Mouse (Mus musculus): Measurements from ENCODE around the gene Mmp8. TPM values are rescaled to one million over a fixed set of nuclear protein-coding genes. Genes with fewer than 3 reads are reported as not detected.

Mmp8 gene
- not detected for total RNA-seq (2022)

DNA sequence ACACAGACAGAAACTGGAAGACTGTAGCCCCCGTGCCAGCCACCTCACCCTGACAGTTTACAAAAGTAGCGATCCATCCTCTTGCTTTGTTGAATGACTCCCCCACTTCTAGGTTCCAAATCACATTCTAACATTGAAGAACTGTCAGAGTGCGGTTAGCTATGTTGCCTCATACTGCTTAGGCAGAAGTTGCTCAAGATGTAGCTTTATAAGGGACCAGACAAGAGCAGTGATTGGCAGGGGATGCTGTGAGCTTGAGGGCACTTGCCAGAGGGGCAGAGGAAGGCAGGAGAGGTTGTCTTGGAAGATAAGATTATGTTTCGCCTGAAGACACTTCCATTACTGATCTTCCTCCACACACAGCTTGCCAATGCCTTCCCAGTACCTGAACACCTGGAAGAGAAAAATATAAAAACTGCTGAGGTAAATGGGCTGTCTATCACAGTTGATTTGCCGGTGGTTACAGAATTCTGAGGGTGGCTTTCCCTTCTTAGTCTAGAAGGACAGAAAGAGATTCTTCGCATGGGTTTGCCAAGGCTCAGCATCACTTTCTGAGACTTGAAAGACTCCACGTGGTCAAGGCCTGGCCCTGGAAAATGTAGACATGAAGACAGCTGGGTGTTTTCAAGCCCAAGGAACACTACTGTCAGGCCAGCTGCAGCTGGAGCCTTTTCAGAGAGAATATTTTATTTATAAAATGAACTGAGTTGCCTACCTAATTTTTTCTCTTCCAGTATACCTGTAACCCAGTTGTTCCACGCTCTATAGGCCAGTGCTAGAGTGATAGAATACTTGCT lies at the start of gene Mmp8:
TSS of gene Mmp8 (plus strand) at position 236 of the 797 bp plus-strand sequence.
- DNase-seq (ENCODE audit: low spot score in 2 of 2), result no peak

DNA sequence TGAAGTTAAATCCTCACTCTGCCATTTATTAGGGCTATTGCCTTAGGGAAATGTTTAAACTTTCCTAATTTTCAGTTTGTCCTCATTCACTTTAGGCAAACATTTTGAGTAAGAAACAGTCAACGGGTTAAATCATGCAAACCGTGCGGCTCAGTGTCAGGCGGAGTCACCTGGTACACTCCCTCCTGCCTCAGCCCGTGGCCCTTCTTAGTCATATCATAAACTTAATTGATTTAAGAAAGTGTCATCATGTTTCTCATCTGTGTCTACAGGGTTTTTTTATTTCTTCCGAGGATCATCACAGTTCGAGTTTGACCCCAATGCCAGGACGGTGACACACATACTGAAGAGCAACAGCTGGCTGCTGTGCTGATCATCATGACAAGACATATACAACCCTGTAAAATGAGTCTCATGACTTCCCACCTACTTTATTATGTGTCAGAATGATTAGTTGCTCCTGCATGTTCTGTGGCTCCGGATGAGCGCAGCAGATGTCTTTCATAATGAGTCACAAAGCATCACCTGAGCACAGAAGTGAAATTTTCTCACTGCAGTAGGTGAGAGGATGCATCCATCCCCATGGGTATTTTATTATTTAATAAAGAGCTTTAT lies 48.5 kb upstream of the Mmp8 start:
- no peak for DNase-seq (ENCODE audit: low spot score in 2 of 2)

DNA sequence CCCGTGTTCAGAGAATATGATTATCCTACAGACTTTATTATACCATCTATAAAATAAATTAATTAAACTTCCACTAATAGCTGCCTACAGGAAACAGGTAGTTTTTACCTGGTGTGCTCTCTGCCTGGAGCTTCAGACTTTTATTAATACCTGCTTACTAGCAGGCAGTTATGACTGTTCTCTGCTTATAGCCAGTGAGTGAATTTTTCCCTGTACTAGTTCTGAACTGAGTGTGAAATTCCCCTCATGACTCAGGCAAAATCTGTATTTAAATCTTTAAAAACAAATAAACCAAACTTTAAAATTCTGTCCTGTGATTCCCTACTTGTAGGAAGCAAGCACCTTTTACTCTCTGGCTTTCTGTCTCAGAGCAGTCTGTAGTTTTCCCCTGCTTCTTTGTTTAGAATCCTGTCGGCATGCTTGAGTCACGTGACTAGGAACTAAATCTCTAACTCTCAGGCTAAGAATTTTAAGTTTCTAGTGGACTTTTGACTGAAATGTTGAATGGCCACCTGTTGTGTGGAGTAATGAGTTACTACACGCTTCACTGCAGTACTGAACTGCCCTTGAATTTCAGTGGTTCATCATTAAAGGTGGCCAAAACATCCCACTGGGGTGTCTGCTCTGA lies 40.2 kb upstream of the Mmp8 start:
- no peak for DNase-seq (ENCODE audit: low spot score in 2 of 2)

DNA sequence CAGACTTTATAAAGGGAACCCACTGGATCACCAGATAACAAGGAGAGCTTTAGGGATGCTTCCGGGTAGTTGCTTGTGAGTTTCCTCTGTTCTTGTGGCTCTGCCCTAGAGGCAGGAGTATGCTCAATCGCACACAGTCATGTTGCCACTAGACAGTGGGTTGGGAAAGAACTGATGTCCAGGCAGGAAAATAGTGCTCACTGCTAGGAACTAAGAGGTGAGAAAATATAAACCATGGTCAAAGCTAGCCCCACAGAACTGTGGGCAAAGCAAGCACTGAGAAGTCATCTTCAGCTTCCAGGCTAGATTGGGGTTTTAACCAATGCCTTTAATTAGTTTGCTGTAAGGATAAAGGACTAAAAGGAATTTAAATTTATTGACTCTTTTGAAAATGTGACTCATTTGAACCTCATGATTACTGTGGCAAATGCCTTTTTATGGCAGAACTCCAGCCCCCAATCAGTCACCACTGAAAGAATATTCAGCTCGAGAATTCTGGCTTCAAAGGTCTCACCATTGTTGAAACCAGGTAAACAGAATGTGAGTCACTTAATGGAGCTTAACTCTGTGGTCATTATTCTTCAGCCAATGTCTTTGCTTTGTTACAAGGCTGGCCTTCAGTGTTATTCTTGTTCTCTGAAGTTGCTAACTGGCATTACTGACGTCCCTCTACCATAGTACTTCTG lies 31.9 kb upstream of the Mmp8 start:
- no peak for DNase-seq (ENCODE audit: low spot score in 2 of 2)

DNA sequence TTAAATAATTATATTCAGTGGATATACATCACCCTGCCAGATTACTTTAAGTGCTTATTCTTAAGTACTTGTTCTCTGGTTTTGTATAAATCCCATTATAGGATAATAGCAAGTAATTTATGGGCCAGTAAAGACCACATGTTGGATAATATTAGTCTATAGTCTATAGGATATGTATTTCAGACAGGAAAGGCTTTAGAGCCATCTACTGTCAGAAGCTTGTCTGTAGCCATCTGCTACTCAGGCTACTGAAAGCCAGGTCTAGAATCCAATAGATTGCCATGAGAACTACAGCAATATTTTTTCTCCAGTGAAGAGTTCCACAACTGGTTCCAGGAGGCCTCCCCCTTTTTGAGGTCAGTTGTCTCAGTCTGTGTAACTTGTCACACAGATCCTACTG lies 15.5 kb upstream of the Mmp8 start:
- DNase-seq (ENCODE audit: low spot score in 2 of 2), result no peak

DNA sequence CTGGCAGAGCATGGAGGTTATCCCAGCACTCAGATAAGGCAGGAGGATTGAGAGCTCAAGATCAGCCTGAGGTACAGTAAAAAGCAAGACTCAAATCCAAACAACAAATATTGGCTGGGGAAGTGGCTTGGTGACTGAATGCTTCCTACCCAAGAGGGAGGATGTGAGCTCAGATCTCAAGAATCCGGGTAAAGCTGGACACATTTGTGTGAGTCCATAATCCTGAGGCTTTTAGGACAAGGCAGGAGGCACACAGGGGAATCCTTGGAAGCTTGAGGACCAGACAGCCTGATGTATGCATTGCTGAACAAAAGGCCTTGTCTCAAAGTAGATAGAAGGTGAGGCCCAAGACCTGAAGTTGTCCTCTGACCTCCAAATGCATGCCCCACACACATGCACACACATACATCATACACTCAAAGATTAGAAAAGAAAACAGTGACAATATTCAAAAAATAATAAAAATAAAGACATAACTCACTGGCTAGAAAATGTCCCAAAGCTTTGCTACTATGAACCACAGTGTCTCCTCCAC lies 13.3 kb upstream of the Mmp8 start:
- no peak for DNase-seq (ENCODE audit: low spot score in 2 of 2)

DNA sequence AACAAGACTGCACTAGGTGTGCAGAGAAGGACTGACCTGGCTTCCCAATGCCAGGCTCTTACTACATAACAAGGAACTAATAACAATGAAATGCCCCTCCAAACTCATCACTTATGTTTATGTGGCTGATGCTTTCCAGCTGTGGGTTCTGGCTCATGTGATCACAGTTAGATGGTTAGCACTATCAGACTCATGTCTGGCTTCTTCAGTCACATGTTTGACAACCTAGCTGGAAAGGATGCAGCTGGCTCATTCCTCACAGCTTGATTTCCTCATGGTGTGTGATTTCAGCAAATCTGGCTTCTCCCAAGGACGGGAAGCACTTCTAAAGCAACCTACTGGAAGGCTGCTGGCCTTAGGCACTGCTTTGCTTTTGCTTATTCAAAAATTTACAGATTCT lies 12.8 kb upstream of the Mmp8 start:
- DNase-seq (ENCODE audit: low spot score in 2 of 2), result no peak

DNA sequence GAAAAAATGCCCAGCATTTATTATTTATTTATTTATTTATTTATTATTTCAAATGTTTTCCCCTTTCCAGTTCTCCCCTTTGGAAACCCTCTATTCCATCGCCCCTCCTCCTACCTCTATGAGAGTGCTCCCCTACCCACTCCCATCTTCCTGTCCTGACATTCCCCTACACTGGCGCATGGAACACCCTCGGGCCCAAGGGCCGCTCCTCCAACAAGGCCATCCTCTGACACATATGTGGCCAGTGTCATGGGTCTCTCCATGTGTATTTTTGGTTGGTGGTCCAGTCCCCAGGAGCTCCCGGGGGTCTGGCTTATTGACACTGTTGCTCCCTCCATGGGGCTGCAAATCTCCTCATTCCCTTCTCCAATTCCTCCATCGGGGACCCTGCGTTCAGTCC lies 12.3 kb upstream of the Mmp8 start:
- DNase-seq (ENCODE audit: low spot score in 2 of 2), result no peak

DNA sequence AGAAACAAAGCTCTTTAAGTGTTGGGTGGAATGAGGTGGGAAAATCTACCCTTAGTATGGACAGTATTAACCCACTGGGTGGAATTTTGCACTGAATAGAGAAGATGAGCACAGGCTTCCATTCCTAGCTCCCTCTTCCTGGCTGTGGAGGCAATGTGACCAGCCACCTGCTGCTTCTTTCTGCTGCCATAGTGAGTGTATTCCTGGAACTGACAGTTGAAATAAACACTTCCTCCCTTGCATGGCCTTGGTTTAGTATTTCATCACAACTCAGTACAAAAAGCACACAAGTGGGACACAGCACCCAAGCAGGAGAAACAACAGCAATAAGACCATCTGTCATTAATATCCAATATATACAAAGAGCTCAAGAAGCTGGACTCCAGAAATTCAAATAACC lies 6.3 kb upstream of the Mmp8 start:
- DNase-seq (ENCODE audit: low spot score in 2 of 2), result no peak

DNA sequence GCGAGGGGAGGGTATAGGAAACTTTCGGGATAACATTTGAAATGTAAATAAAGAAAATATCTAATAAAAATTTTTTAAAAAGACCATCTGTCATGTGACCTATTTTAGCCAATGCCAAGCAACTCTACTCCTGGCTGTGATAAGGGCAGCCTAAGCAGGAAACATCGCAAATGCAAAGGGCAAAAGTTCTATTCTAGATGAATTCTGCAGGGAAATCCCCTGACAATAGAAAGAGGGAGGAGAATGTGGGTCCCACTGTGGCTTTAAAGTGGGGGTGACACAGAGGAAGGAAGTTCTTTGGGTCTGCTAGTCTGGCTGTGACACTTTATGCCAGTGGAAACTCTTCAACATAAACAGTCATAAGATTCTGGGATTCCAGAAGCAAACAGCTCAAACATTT lies 4.7 kb upstream of the Mmp8 start:
- no peak for DNase-seq (ENCODE audit: low spot score in 2 of 2)

DNA sequence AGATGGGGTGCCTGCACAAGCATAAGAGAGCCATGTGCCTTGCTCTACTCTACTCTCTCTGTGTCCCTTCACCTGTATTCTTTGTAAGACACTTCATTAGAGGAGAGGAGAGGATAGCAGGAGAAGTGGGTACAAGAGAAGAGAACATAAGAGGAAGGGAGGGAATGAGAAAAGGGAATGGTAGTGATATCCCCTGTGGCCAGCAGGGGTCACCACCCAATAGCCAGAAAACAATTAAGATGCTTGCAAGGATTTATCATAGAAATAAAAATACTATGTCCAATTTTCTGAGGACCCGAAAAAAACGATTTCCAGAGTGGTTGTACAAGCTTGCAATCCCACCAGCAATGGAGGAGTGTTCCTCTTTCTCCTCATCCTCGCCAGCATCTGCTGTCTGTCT lies 3.9 kb upstream of the Mmp8 start:
- no peak for DNase-seq (ENCODE audit: low spot score in 2 of 2)

DNA sequence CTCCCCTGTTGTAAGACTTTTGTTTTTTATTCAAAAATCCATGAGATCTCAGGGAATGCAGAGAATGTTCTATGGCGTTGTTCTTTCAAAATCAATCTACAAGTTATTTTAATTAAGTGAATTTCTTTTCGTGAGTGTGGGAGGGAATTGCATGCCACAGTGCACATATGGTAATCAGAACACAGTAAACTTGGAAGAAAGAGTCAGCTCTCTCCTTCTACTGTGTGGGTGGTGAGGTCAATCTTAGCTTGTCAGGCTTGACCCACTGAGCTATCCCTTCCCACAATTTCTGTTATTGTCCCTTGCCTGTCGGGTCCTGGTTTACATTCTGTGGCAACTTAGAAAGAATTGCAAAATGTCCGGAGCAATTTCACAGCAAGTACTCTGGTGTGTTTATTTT lies 1.8 kb downstream of the Mmp8 start:
- no peak for DNase-seq (ENCODE audit: low spot score in 2 of 2)

DNA sequence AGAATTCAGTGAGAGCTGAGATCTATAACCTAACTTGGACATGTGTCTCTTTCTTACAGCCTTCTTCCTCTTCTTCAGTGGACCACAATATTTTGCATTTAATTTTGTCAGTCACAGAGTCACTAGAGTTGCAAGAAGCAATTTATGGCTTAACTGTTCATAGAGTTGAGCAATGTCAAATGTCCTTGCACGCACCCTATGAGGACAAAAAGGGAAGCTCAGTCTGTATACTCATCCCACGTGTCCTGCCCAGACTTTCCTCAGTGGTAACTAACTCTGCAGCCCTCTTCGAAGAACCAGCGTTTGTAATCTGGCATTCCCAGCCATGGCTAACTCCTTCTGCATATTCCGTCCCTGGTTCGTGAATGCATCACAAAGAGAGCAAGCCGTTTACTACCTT lies 9.1 kb downstream of the Mmp8 start:
- no peak for DNase-seq (ENCODE audit: low spot score in 2 of 2)

DNA sequence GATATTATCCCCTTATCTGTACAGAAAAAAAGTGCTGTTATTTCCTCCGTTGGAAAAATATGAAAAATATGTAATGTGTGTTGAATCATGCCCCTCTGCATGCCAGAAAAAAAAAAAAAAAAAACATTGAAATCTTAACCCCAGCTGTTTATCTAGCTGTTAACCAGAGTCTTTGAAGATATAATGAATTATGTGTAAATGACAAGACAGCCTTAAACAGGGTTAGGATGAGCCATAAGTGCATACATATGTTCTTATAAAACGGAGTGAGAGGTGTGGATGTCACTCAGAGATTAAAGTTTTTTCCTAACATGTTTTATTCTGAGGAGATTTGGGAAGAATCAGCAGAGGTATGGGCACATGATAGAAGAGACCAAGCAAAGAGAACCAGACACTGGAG lies 9.7 kb downstream of the Mmp8 start:
- DNase-seq (ENCODE audit: low spot score in 2 of 2), result no peak

DNA sequence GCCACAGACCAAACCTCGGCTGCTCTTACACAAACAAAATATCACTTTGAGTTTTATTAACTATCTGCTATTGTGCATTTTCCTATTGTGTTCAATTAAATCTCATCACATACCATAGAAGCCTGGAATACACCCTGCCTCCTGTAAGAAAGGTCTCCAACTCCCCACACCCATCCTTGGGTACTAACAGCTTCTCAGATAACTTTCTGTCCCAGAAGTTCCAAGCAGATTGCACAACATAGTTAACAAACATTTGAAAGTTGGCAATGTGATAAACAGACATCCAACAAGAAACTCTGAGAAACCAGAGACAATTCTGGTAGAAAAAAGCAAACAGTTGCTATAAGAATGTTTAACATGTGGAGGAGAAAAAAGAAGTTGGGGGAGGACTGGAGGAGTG lies 12.2 kb downstream of the Mmp8 start:
- DNase-seq (ENCODE audit: low spot score in 2 of 2), result no peak

DNA sequence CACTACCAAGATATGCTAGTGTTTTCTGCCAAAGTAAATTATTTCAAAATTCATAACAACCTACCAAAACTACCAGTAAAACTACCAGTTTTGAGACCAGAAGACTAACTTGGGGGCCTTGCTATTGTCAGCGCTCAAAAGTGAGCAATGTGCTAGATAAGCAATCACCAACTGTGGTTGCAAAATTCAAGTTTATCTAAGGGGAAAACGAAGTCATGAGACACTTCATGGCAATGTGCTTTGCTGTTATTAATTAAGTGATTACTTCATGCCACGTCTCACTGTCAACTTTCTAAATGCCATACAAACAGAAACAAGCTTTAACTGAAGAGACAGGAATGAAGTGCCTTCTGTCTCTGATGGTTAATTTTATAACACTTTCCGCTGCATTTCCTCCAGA lies 12.9 kb downstream of the Mmp8 start, which contains the start of gene Mmp27:
TSS of gene Mmp27 (plus strand) at position 235 of the 400 bp plus-strand sequence.
- DNase-seq (ENCODE audit: low spot score in 2 of 2), result no peak

DNA sequence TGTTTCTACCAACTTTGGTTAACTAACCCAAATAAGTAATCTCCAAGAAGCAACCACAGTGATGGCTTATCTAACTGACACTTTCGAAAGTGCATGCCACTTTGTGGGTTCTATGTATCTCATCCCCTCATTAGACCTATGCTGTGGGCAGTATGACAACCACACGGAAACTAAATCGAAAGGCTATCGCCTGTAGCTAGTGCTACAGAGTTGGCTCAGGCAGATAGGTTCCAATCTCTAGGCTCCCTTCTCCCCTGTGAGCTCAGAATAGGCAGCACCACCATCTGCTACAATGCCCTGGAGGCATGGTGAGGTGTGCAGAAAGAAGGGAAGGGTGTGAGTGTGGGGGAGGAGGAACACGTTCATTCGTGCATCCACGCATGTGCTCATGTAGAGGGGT lies 13.9 kb downstream of the Mmp8 start:
- DNase-seq (ENCODE audit: low spot score in 2 of 2), result no peak

DNA sequence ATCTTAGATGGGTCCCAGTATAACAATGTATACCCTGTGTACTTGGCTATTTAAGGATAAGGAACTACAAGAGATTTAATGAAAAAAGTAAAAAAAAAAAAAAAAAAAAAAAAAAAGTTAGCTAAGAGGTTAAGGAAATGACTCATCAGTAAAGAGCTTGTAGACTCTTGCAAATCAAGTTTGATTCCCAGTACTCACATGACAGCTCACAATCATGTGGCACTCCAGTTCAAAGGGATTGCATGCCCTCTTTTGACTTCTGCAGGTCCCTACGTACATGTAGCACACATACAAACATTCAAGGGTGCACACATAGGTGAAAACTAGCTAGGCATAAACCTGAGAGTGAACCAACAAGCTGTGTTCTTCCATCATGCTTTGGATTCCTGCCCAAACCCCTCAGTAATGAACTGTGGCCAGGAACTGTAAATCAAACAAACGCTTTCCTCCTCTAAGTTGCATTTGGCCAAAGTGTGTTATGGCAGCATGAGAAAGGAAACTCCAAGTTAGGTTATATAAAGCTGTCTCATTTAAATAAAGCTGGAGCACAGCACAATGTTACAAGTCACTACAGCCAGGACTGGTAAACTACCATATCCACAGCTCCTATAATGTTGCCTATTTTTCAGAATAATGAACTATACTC lies 14.5 kb downstream of the Mmp8 start:
- DNase-seq (ENCODE audit: low spot score in 2 of 2), result no peak

DNA sequence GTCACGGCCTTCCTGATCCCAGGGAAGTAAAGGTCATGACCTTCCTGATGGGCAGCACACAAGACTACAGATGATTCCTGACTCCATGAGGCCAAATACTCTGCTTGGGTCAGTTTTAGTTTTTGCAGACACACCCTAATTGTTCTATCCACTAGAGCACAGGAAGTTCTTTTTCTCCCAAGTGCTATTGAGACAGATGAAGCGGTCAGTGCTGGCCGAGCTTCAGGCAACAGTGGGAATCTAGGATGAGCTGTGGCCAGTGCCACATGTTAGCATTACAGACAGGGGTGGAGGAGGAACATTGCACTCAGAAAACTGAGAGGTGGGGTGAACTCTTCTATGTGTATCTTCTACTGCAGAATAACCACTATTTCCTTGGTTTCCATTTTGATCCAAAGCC lies 17.3 kb downstream of the Mmp8 start:
- no peak for DNase-seq (ENCODE audit: low spot score in 2 of 2)

DNA sequence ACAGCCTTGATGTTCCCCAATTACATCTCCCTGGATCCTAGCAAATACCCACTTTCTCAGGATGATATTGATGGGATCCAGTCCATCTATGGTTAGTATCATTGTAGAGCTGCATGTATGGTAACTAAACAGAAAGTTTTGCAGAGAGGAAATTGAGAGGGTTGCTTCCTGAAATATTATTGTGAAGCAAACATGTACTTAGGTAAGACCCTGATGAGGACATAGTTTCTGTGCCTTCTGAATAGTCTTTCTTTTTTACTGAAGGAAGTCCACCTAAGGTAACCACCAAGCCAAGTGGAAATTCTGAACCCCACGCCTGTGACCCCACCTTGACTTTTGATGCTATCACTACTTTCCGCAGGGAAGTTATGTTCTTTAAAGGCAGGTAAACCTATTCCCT lies 19.1 kb downstream of the Mmp8 start:
- DNase-seq (ENCODE audit: low spot score in 2 of 2), result no peak

DNA sequence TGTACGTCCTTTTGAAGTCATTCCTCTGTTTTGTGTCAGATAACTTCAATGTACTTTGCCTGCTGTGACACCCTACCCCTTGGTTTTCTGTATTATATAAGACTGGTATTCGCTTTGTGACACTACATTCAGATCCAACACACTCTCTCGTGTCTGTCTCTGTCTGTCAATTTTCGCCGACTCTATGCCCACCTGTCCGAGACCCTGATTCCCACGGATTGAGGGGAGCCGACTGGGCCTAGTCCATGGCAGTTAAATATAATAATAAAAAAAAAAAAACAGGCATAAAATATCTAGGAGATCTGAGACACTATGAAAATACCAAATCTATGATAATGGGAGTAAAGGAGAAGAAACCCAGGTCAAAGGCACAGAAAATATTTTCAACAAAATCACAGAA lies 31.8 kb downstream of the Mmp8 start:
- no peak for DNase-seq (ENCODE audit: low spot score in 2 of 2)

Measured in left cerebral cortex, adult 8-10 months (tissue).